Mouse (Mus musculus): ENCODE results near the gene Shisa4. TPM values are rescaled to one million over a fixed set of nuclear protein-coding genes. Genes with fewer than 3 reads are reported as not detected.

The Shisa4 gene
- polyA plus RNA-seq, 1 experiment, result 18.0 TPM

DNA sequence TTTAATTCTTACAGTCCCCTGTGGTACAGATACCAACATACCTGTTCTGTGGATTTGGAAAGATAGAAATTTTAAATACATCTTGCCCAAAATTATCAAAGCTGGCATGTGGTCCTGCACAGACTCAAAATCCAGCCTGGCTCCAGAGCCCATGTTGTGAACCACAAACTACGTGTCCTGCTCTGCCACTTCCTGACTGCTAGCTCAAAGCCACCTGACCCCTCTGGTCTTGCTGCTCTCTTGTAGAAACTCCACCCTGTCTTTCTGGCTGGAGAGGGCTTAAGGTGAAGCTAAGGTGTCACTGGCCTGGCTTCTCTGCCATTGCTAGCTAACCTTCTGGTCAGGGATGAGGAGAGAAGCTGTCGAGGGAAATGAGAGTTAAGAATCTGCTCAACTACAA lies 4.0 kb upstream of the Shisa4 start:
- 0 out of 2 replicates have a peak, but pooled peaks cover 2% of the 10 kb centered on the region for H3K4me1 ChIP-seq (replicated peaks; ENCODE audit: control insufficient read depth, insufficient read depth, low read length)
- H3K27ac ChIP-seq (ENCODE audit: control insufficient read depth, insufficient read depth, low read length), result no peak overlapping the region
- no peak overlapping the region for H3K4me3 ChIP-seq (ENCODE audit: control insufficient read depth, insufficient read depth, low read length)
- peaks cover 4% of the 10 kb centered on the region; the same call in 1 of the 2 replicates for H3K27me3 ChIP-seq (ENCODE audit: control insufficient read depth, insufficient read depth, low read length)
- 33% methylated on average over 2 of the region's 2 CpGs for WGBS
- DNase-seq, result no peak
- H3K36me3 ChIP-seq (ENCODE audit: control insufficient read depth, insufficient read depth, low read length), result peaks cover 15% of the 10 kb centered on the region
- TF ChIP-seq POLR2A (IDR thresholded peaks at IDR 0.05; ENCODE audit: control insufficient read depth, extremely low read depth, insufficient read depth, low read length, poor library complexity) (no peak), CTCF (IDR thresholded peaks at IDR 0.05; ENCODE audit: borderline replicate concordance, control insufficient read depth, extremely low read depth, insufficient read depth, low read length, poor library complexity) (no peak)

DNA sequence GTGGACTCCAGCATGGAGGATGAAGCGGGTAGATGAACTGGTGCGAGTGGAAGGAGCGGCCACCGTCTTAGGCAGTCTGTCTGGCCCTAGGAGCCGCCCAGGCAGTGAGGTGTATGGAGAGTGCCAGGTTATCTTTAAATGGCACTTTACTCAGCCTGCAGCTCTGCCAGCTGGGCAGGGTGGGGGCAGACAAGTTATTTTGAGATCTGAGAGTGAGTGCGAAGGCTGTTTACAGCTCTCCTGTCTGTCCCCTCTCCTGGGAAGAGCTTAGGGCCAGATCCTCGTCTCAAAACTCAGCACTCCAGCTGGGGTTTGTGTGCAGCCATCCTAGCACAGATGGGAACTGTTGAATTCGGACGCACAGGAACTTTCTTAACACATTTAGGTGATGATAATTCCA lies 3.5 kb upstream of the Shisa4 start:
- Histone ChIP-seq H3K4me3 (ENCODE audit: control insufficient read depth, insufficient read depth, low read length) (no peak overlapping the region), H3K27ac (ENCODE audit: control insufficient read depth, insufficient read depth, low read length) (no peak overlapping the region), H3K4me1 (replicated peaks; ENCODE audit: control insufficient read depth, insufficient read depth, low read length) (0 out of 2 replicates have a peak, but pooled peaks cover 2% of the 10 kb centered on the region), H3K36me3 (ENCODE audit: control insufficient read depth, insufficient read depth, low read length) (peaks cover 10% of the 10 kb centered on the region), H3K27me3 (ENCODE audit: control insufficient read depth, insufficient read depth, low read length) (peaks cover 4% of the 10 kb centered on the region; the same call in 1 of the 2 replicates)
- no peak for DNase-seq
- TF ChIP-seq CTCF (IDR thresholded peaks at IDR 0.05; ENCODE audit: borderline replicate concordance, control insufficient read depth, extremely low read depth, insufficient read depth, low read length, poor library complexity) (no peak), POLR2A (IDR thresholded peaks at IDR 0.05; ENCODE audit: control insufficient read depth, extremely low read depth, insufficient read depth, low read length, poor library complexity) (no peak)
- WGBS, result 83% methylated on average over 9 of the region's 9 CpGs

- DNase-seq, result no peak
- 27% methylated on average over 19 of the region's 19 CpGs for WGBS
- Histone ChIP-seq H3K36me3 (ENCODE audit: control insufficient read depth, insufficient read depth, low read length) (no peaks in the 10 kb centered on the region), H3K27ac (ENCODE audit: control insufficient read depth, insufficient read depth, low read length) (no peak overlapping the region), H3K4me3 (ENCODE audit: control insufficient read depth, insufficient read depth, low read length) (peak overlapping the region; percentile 20; the same call in 1 of the 2 replicates), H3K27me3 (ENCODE audit: control insufficient read depth, insufficient read depth, low read length) (peaks cover 4% of the 10 kb centered on the region; the same call in 1 of the 2 replicates), H3K4me1 (replicated peaks; ENCODE audit: control insufficient read depth, insufficient read depth, low read length) (0 out of 2 replicates have a peak, but pooled peaks cover 2% of the 10 kb centered on the region)
- TF ChIP-seq POLR2A (IDR thresholded peaks at IDR 0.05; ENCODE audit: control insufficient read depth, extremely low read depth, insufficient read depth, low read length, poor library complexity) (0 out of 2 replicates have a peak, but pooled peaks have one; percentile 28), CTCF (IDR thresholded peaks at IDR 0.05; ENCODE audit: borderline replicate concordance, control insufficient read depth, extremely low read depth, insufficient read depth, low read length, poor library complexity) (no peak)
Observed at GRCm38 (mm10) chr1:135374175-135374867, 716 bp downstream of the Shisa4 start.

DNA sequence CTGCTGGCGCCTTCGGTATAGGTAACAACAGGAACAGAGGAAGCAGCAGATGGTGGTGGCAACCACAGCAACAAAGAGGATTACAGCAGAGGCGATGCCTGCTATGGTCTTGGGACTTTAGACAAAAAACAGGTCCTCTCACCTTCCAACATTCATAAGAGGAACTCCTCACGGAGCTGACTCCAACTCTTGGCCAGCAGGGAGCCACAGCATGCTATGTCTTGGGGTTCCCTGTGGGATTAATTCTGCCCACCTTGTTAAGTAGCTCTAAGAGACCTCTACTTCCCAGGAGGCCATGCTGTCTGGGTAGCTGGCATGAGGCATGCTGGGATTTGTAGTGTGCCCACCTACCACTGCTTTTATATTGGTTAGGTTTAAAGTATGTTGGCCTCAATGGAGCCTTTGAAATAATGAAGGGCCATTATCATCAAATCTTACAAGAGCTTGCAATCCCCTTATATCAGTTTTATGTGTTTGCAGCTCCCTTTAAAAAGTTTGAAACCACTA lies 1.8 kb downstream of the Shisa4 start:
- peaks cover 4% of the 10 kb centered on the region; the same call in 1 of the 2 replicates for H3K27me3 ChIP-seq (ENCODE audit: control insufficient read depth, insufficient read depth, low read length)
- no peak for TF ChIP-seq CTCF (IDR thresholded peaks at IDR 0.05; ENCODE audit: borderline replicate concordance, control insufficient read depth, extremely low read depth, insufficient read depth, low read length, poor library complexity)
- TF ChIP-seq POLR2A (IDR thresholded peaks at IDR 0.05; ENCODE audit: control insufficient read depth, extremely low read depth, insufficient read depth, low read length, poor library complexity), result no peak
- 60% methylated on average over 4 of the region's 4 CpGs for WGBS
- no peak overlapping the region for H3K4me3 ChIP-seq (ENCODE audit: control insufficient read depth, insufficient read depth, low read length)
- no peaks in the 10 kb centered on the region for H3K36me3 ChIP-seq (ENCODE audit: control insufficient read depth, insufficient read depth, low read length)
- H3K4me1 ChIP-seq (replicated peaks; ENCODE audit: control insufficient read depth, insufficient read depth, low read length), result 0 out of 2 replicates have a peak, but pooled peaks cover 2% of the 10 kb centered on the region
- no peak overlapping the region for H3K27ac ChIP-seq (ENCODE audit: control insufficient read depth, insufficient read depth, low read length)
- DNase-seq, result no peak

GRCm38 (mm10) chr1:135369415-135369814 lies 5.6 kb downstream of the Shisa4 start:
- no peak for TF ChIP-seq CTCF (IDR thresholded peaks at IDR 0.05; ENCODE audit: borderline replicate concordance, control insufficient read depth, extremely low read depth, insufficient read depth, low read length, poor library complexity)
- TF ChIP-seq POLR2A (IDR thresholded peaks at IDR 0.05; ENCODE audit: control insufficient read depth, extremely low read depth, insufficient read depth, low read length, poor library complexity), result no peak
- 90% methylated on average over 5 of the region's 5 CpGs for WGBS
- DNase-seq, result no peak
- no peaks in the 10 kb centered on the region for H3K36me3 ChIP-seq (ENCODE audit: control insufficient read depth, insufficient read depth, low read length)
- no peak overlapping the region for H3K27ac ChIP-seq (ENCODE audit: control insufficient read depth, insufficient read depth, low read length)
- no peak overlapping the region for H3K4me3 ChIP-seq (ENCODE audit: control insufficient read depth, insufficient read depth, low read length)
- no peaks in the 10 kb centered on the region for H3K4me1 ChIP-seq (replicated peaks; ENCODE audit: control insufficient read depth, insufficient read depth, low read length)
- 0 out of 2 replicates have a peak, but pooled peaks cover under 1% of the 10 kb centered on the region for H3K27me3 ChIP-seq (ENCODE audit: control insufficient read depth, insufficient read depth, low read length)

DNA sequence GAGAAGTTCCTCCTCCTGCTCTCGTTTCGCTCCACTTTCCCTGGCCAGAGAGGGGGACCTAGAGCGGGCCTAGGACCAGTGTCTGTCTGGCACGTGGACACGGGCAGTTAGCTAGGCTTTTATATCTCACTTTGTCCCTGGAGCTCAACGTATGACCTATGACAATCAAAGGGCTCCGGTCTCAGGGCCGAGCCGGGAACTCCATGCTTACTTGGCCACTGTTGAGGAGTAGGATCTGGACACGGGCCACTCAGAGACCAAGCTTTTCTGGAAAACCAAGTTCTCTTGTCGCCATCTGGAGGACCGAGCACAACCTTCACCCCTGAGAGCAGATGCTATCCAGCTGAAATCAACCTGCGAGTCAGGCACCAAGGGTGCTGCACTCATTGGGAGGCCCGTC lies 6.1 kb downstream of the Shisa4 start:
- H3K4me1 ChIP-seq (replicated peaks; ENCODE audit: control insufficient read depth, insufficient read depth, low read length), result no peaks in the 10 kb centered on the region
- 28% methylated on average over 14 of the region's 14 CpGs for WGBS
- TF ChIP-seq CTCF (IDR thresholded peaks at IDR 0.05; ENCODE audit: borderline replicate concordance, control insufficient read depth, extremely low read depth, insufficient read depth, low read length, poor library complexity), result no peak
- no peak for TF ChIP-seq POLR2A (IDR thresholded peaks at IDR 0.05; ENCODE audit: control insufficient read depth, extremely low read depth, insufficient read depth, low read length, poor library complexity)
- no peak overlapping the region for H3K4me3 ChIP-seq (ENCODE audit: control insufficient read depth, insufficient read depth, low read length)
- no peaks in the 10 kb centered on the region for H3K27me3 ChIP-seq (ENCODE audit: control insufficient read depth, insufficient read depth, low read length)
- H3K27ac ChIP-seq (ENCODE audit: control insufficient read depth, insufficient read depth, low read length), result no peak overlapping the region
- no peaks in the 10 kb centered on the region for H3K36me3 ChIP-seq (ENCODE audit: control insufficient read depth, insufficient read depth, low read length)
- no peak for DNase-seq
